Mouse (Mus musculus) forebrain, embryonic 11.5 days (tissue): Measurements from ENCODE around the gene Chrnb4. TPM values are rescaled to one million over a fixed set of nuclear protein-coding genes. Genes with fewer than 3 reads are reported as not detected.

ENCODE experiments used
- ATAC-seq: fragments of 200-750 bp; cut with Nextera tagmentation; replicated peaks from 2 replicates; pipeline ENCODE4 v1.8.0; 2017; ENCODE audit warnings: moderate TSS enrichment; ENCODE audit not compliant: low FRiP score
- DNase-seq: peaks from one replicate; pipeline ENCODE4 v3.0.0-alpha.2; 2017; ENCODE audit warnings: low spot score
- H3K27ac ChIP-seq: fragments of 300-500 bp; sonication (generic); 2 replicates; pipeline ENCODE4 v1.5.1; 2014; ENCODE audit warnings: low read depth, low read length
- H3K27me3 ChIP-seq: fragments of 300-500 bp; sonication (generic); 2 replicates; pipeline ENCODE4 v1.6.1; 2014; ENCODE audit warnings: mild to moderate bottlenecking, low read length, mixed read lengths; ENCODE audit not compliant: control insufficient read depth, insufficient read depth
- H3K36me3 ChIP-seq: fragments of 300-500 bp; sonication (generic); 2 replicates; pipeline ENCODE4 v1.6.1; 2014; ENCODE audit warnings: mild to moderate bottlenecking, low read length, moderate library complexity, mixed read lengths; ENCODE audit not compliant: control insufficient read depth, insufficient read depth
- H3K4me1 ChIP-seq: fragments of 300-500 bp; sonication (generic); replicated peaks from 2 replicates; pipeline ENCODE4 v1.6.1; 2014; ENCODE audit warnings: low read length, mixed read lengths; ENCODE audit not compliant: control insufficient read depth, insufficient read depth
- H3K4me2 ChIP-seq: fragments of 300-500 bp; sonication (generic); 2 replicates; pipeline ENCODE4 v1.6.1; 2014; ENCODE audit warnings: low read depth, mild to moderate bottlenecking, low read length, moderate library complexity, mixed read lengths; ENCODE audit not compliant: severe bottlenecking
- H3K4me3 ChIP-seq: fragments of 300-500 bp; sonication (generic); 2 replicates; pipeline ENCODE4 v1.5.1; 2014; ENCODE audit warnings: low read depth, low read length
- H3K9ac ChIP-seq: fragments of 300-500 bp; sonication (generic); 2 replicates; pipeline ENCODE4 v1.6.1; 2014; ENCODE audit warnings: low read length
- H3K9me3 ChIP-seq: fragments of 300-500 bp; sonication (generic); 2 replicates; pipeline ENCODE4 v1.6.1; 2016; ENCODE audit warnings: low read length, mixed read lengths; ENCODE audit not compliant: control insufficient read depth
- WGBS: fragments of 180-500 bp; shearing (Covaris S2); extraction: QIAGEN DNeasy Blood & Tissue Kit; methylation state at CpG from one replicate; pipeline ENCODE4 v1.1.7; 2014; 5-methylcytosine and 5-hydroxymethylcytosine counted together
- polyA plus RNA-seq: library from polyadenylated mRNA; unstranded; fragments of >200 nt; fragmentation: Nextera tagmentation; extraction: Ambion mirVana; gene quantifications from 2 replicates; pipeline ENCODE4 v1.2.1, GENCODE M21; 2014

The Chrnb4 gene
- polyA plus RNA-seq, 1 experiment from 2014 or later, result 2.5 TPM

DNA sequence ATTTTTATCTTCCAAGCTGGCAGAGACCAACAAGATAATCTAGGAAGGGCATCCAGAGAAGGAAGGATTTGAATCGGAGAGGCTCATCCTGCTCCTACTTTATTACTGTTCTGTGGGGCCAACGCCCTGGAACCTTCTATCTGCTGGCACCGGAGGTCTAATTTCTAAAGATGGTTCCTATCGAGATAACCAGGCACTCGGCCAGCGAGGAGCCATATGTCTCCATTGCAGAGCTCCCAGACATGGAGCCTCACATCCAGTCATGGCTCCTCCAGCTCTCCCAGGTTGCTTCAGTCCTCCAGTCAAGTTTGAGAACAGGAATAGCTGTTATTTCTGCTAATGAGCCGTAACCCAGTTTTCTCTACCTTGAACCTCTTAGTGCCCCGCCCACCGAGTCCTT is 16.7 kb upstream of the Chrnb4 start:
- H3K9me3 ChIP-seq, result no peaks in the 10 kb centered on the region
- ATAC-seq (no peak), DNase-seq (no peak)
- no peak overlapping the region for H3K9ac ChIP-seq
- H3K27ac ChIP-seq, result no peak overlapping the region
- WGBS, result 89% methylated on average over 9 of the region's 9 CpGs
- H3K4me3 ChIP-seq, result no peak overlapping the region
- no peak overlapping the region for H3K4me2 ChIP-seq
- H3K27me3 ChIP-seq, result no peaks in the 10 kb centered on the region
- no peaks in the 10 kb centered on the region for H3K36me3 ChIP-seq
- 0 out of 2 replicates have a peak, but pooled peaks cover 4% of the 10 kb centered on the region for H3K4me1 ChIP-seq

DNA sequence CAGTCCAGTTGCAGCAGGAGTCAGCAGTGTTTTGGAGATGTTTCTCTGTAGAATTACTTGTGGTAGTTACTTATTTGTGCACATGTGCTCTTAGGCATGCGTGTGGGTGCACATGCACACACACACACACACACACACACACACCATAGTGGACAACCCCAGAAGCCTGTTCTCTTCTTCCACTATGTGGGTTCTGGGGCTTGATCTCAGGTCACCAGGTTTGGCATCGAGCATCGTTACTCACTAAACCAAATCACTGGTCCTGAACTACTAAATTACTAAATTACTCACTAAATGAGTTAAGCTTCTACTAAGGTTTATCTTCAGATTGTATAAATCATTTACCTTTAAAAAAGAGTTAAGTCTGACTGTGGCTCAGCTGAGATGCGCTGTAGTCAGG is 9.5 kb upstream of the Chrnb4 start:
- DNase-seq (no peak), ATAC-seq (no peak)
- H3K36me3 ChIP-seq, result no peaks in the 10 kb centered on the region
- H3K4me1 ChIP-seq, result no peaks in the 10 kb centered on the region
- no peak overlapping the region for H3K27ac ChIP-seq
- no peak overlapping the region for H3K9ac ChIP-seq
- no peak overlapping the region for H3K4me2 ChIP-seq
- no peaks in the 10 kb centered on the region for H3K9me3 ChIP-seq
- no peak overlapping the region for H3K4me3 ChIP-seq
- no peaks in the 10 kb centered on the region for H3K27me3 ChIP-seq
- WGBS, result 92% methylated on average over 4 of the region's 4 CpGs

- Histone ChIP-seq H3K27me3 (no peaks in the 10 kb centered on the region), H3K9ac (no peak overlapping the region), H3K4me3 (no peak overlapping the region), H3K27ac (no peak overlapping the region), H3K4me2 (no peak overlapping the region), H3K36me3 (no peaks in the 10 kb centered on the region), H3K9me3 (no peaks in the 10 kb centered on the region), H3K4me1 (no peaks in the 10 kb centered on the region)
- 78% methylated on average over 2 of the region's 2 CpGs for WGBS
- ATAC-seq (no peak), DNase-seq (no peak)
Observed at GRCm38 (mm10) chr9:55055386-55055930, 6.9 kb upstream of the Chrnb4 start.

DNA sequence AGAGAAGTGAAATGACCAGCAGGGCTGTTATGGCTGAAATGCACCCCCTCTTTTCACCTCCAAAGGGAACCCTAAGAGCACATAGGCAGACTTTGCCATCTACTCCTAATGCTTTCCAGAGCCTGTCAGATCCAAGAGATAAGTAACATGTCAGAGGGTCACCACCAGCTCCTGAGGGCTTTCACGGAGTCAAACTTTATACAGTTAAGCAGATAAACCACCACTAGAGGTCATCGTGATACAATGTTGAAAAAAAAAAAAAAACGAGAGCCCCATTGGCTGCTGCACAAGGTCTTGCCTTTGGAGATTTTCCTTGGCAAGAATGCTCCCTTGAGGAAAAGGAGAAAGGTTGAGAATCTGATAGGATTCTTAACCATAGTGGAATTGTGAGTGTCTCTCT is 1.8 kb downstream of the Chrnb4 start:
- Histone ChIP-seq H3K4me2 (no peak overlapping the region), H3K9ac (no peak overlapping the region), H3K27ac (no peak overlapping the region), H3K4me3 (no peak overlapping the region), H3K27me3 (no peaks in the 10 kb centered on the region), H3K9me3 (no peaks in the 10 kb centered on the region), H3K36me3 (no peaks in the 10 kb centered on the region), H3K4me1 (0 out of 2 replicates have a peak, but pooled peaks cover 10% of the 10 kb centered on the region)
- no peak for DNase-seq
- ATAC-seq, result no peak
- WGBS, result 2% methylated on average over 3 of the region's 3 CpGs

GRCm38 (mm10) chr9:55045001-55045400 is 3.6 kb downstream of the Chrnb4 start:
- no peak overlapping the region for H3K9ac ChIP-seq
- no peaks in the 10 kb centered on the region for H3K27me3 ChIP-seq
- H3K36me3 ChIP-seq, result no peaks in the 10 kb centered on the region
- DNase-seq (no peak), ATAC-seq (no peak)
- H3K4me2 ChIP-seq, result no peak overlapping the region
- no peak overlapping the region for H3K27ac ChIP-seq
- 89% methylated on average over 2 of the region's 2 CpGs for WGBS
- H3K9me3 ChIP-seq, result no peaks in the 10 kb centered on the region
- H3K4me1 ChIP-seq, result 0 out of 2 replicates have a peak, but pooled peaks cover 10% of the 10 kb centered on the region
- H3K4me3 ChIP-seq, result no peak overlapping the region

- Histone ChIP-seq H3K9ac (no peak overlapping the region), H3K4me2 (no peak overlapping the region), H3K27me3 (no peaks in the 10 kb centered on the region), H3K9me3 (no peaks in the 10 kb centered on the region), H3K4me3 (no peak overlapping the region), H3K27ac (no peak overlapping the region), H3K4me1 (0 out of 2 replicates have a peak, but pooled peaks cover 8% of the 10 kb centered on the region), H3K36me3 (no peaks in the 10 kb centered on the region)
- 18% methylated on average over 8 of the region's 8 CpGs for WGBS
- 0 out of 2 replicates have a peak, but pooled peaks have one; percentile 29 for ATAC-seq
- no peak for DNase-seq
Observed at GRCm38 (mm10) chr9:55043688-55044087, 4.9 kb downstream of the Chrnb4 start.

DNA sequence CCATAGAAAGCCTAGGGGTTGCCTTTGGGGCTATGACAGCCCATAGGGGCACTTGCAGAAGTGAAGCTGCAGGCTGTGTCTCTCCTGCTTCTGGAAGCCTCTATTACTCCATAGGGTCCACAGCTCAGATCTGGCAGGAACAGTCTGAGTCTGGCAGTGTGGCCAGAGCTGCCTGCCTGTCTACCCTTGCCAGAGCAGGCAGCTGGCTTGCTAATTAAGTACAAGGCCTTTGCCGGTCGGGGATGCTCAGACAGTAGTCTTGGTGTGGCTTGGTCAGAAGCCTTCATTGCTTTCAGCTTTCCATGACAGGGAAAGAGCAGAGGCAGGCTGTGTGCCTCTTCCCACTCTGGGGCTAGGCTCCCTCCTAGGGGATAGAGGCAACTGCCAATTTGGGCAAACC is 7.2 kb downstream of the Chrnb4 start:
- DNase-seq (no peak), ATAC-seq (no peak)
- H3K4me3 ChIP-seq, result no peak overlapping the region
- H3K9ac ChIP-seq, result no peak overlapping the region
- 70% methylated on average over 2 of the region's 2 CpGs for WGBS
- no peaks in the 10 kb centered on the region for H3K27me3 ChIP-seq
- no peaks in the 10 kb centered on the region for H3K4me1 ChIP-seq
- no peaks in the 10 kb centered on the region for H3K9me3 ChIP-seq
- no peak overlapping the region for H3K4me2 ChIP-seq
- H3K27ac ChIP-seq, result no peak overlapping the region
- H3K36me3 ChIP-seq, result no peaks in the 10 kb centered on the region

DNA sequence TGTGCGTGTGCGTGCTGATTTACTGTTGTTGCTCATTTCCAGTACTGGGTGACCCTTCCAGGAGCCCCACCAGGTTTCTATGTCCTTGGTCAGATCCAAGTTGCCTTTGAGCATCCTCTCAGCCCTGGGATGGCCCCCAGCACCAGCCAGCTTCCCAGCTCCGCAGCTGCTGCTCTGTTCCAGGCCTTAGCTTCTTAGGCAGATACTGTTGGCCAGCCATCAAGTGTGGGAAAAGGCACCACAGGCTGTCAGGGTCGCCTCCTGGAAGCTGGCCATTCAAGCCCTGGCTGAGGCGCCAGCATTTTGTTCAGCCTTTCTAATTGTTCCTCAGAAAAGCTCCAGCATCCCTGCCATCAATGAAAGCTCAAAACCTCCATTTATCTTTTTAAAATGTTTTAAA is 8.6 kb downstream of the Chrnb4 start:
- 63% methylated on average over 5 of the region's 5 CpGs for WGBS
- ATAC-seq, result no peak
- no peak overlapping the region for H3K9ac ChIP-seq

DNA sequence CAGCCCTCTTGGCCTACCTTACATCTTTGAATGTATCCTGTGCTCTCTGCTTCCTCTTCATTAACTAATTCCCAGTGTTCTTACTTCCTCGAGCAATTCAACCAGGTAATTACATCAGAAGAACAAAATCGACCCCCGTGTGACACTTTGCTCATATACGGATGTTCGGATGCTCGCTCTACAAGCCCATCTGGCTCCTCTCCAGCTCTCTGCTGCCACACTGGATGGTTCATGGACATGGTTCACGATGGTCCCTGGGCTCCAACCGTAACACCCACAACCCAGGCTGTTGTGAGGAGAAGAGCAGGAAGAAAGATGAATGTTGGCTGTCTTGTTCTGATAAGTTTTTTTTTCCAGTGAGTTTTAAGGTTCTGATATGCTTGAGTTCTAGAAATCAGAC is 9.6 kb downstream of the Chrnb4 start:
- no peak for DNase-seq
- no peak overlapping the region for H3K4me2 ChIP-seq
- H3K9ac ChIP-seq, result no peak overlapping the region
- no peak overlapping the region for H3K4me3 ChIP-seq
- H3K9me3 ChIP-seq, result no peaks in the 10 kb centered on the region
- H3K27me3 ChIP-seq, result no peaks in the 10 kb centered on the region
- no peak for ATAC-seq
- no peaks in the 10 kb centered on the region for H3K36me3 ChIP-seq
- 85% methylated on average over 8 of the region's 8 CpGs for WGBS
- H3K27ac ChIP-seq, result no peak overlapping the region
- H3K4me1 ChIP-seq, result no peaks in the 10 kb centered on the region

More for the DNA sequence above, 8.6 kb downstream of the Chrnb4 start:
- no peak overlapping the region for H3K4me3 ChIP-seq
- no peaks in the 10 kb centered on the region for H3K9me3 ChIP-seq
- no peak overlapping the region for H3K4me2 ChIP-seq
- H3K27ac ChIP-seq, result no peak overlapping the region
- H3K27me3 ChIP-seq, result no peaks in the 10 kb centered on the region
- H3K4me1 ChIP-seq, result no peaks in the 10 kb centered on the region
- no peak for DNase-seq
- no peaks in the 10 kb centered on the region for H3K36me3 ChIP-seq
